Mouse (Mus musculus) forebrain, postnatal 0 days (tissue): ENCODE data around the gene Cotl1. TPM values are rescaled to one million over a fixed set of nuclear protein-coding genes. Genes with fewer than 3 reads are reported as not detected.
"Not testable (repeated sequence)": the region's sequence is repeated elsewhere in the genome, so short reads cannot be mapped to it uniquely, and the experiment has no call there.

Experiments
- ATAC-seq: fragments of 200-750 bp; cut with Nextera tagmentation; 2 replicates; pipeline ENCODE4 v1.8.0; 2017; ENCODE audit warnings: mild to moderate bottlenecking, moderate library complexity
- DNase-seq: peaks from one replicate; pipeline ENCODE4 v3.0.0-alpha.2; 2015
- H3K27ac ChIP-seq: fragments of 300-500 bp; sonication (generic); 2 replicates; pipeline ENCODE4 v1.5.1; 2014; ENCODE audit warnings: low read depth, mild to moderate bottlenecking, antibody characterized with exemption, low read length, moderate library complexity, mixed read lengths
- H3K27me3 ChIP-seq: fragments of 300-500 bp; sonication (generic); 2 replicates; pipeline ENCODE4 v1.6.1; 2014; ENCODE audit warnings: mild to moderate bottlenecking, low read length, mixed read lengths; ENCODE audit not compliant: insufficient read depth
- H3K36me3 ChIP-seq: fragments of 300-500 bp; sonication (generic); 2 replicates; pipeline ENCODE4 v1.6.1; 2014; ENCODE audit warnings: mild to moderate bottlenecking, moderate library complexity; ENCODE audit not compliant: insufficient read depth
- H3K4me1 ChIP-seq: fragments of 300-500 bp; sonication (generic); 2 replicates; pipeline ENCODE4 v1.6.1; 2014; ENCODE audit warnings: antibody characterized with exemption; ENCODE audit not compliant: insufficient read depth
- H3K4me2 ChIP-seq: fragments of 300-500 bp; sonication (generic); 2 replicates; pipeline ENCODE4 v1.6.1; 2014; ENCODE audit warnings: low read depth, mild to moderate bottlenecking, moderate library complexity
- H3K4me3 ChIP-seq: fragments of 300-500 bp; sonication (generic); 2 replicates; pipeline ENCODE4 v1.5.1; 2014; ENCODE audit warnings: low read depth, low read length, mixed read lengths
- H3K9ac ChIP-seq: fragments of 300-500 bp; sonication (generic); 2 replicates; pipeline ENCODE4 v1.6.1; 2014; ENCODE audit warnings: mild to moderate bottlenecking
- H3K9me3 ChIP-seq: fragments of 300-500 bp; sonication (generic); 2 replicates; pipeline ENCODE4 v1.6.1; 2016; ENCODE audit warnings: low read length
- CTCF ChIP-seq: sonication (generic); IDR thresholded peaks from 2 replicates; pipeline ENCODE4 v1.5.1; 2016; ENCODE audit warnings: antibody characterized with exemption, control low read depth, low read depth
- WGBS: fragments of 180-500 bp; shearing (Covaris S2); extraction: QIAGEN DNeasy Blood & Tissue Kit; methylation state at CpG from one replicate; pipeline ENCODE4 v1.1.7; 2014; 5-methylcytosine and 5-hydroxymethylcytosine counted together
- polyA plus RNA-seq: library from polyadenylated mRNA; unstranded; fragments of >200 nt; fragmentation: Nextera tagmentation; extraction: Ambion mirVana; gene quantifications from 2 replicates; pipeline ENCODE4 v1.2.1, GENCODE M21; 2015
- total RNA-seq: library from RNA; depleted of rRNA; stranded (reverse); fragments of >200 nt; gene quantifications from 2 replicates; pipeline ENCODE4 v1.2.3, GENCODE M21; 2014

The Cotl1 gene
- total and polyA plus RNA-seq, 2 experiments from 2014 or later, result 134 to 224 TPM

GRCm38 (mm10) chr8:119854035-119854434 is 13.7 kb upstream of the Cotl1 start:
- no peaks in the 10 kb centered on the region for H3K4me1 ChIP-seq
- no peak for TF ChIP-seq CTCF
- H3K36me3 ChIP-seq, result no peaks in the 10 kb centered on the region
- H3K4me3 ChIP-seq, result no peak overlapping the region
- no peaks in the 10 kb centered on the region; the same call in 1 of the 2 replicates for H3K27me3 ChIP-seq
- 19% methylated on average over 5 of the region's 5 CpGs for WGBS
- no peak overlapping the region for H3K27ac ChIP-seq
- ATAC-seq (no peak), DNase-seq (no peak)
- no peak overlapping the region for H3K4me2 ChIP-seq
- H3K9me3 ChIP-seq, result no peaks in the 10 kb centered on the region
- no peak overlapping the region for H3K9ac ChIP-seq

GRCm38 (mm10) chr8:119853521-119853920 is 13.2 kb upstream of the Cotl1 start:
- Histone ChIP-seq H3K27me3 (no peaks in the 10 kb centered on the region; the same call in 1 of the 2 replicates), H3K9ac (no peak overlapping the region), H3K36me3 (no peaks in the 10 kb centered on the region), H3K27ac (no peak overlapping the region), H3K9me3 (no peaks in the 10 kb centered on the region), H3K4me1 (no peaks in the 10 kb centered on the region), H3K4me3 (no peak overlapping the region), H3K4me2 (no peak overlapping the region)
- no peak for TF ChIP-seq CTCF
- no peak for ATAC-seq
- WGBS, result 52% methylated on average over 8 of the region's 8 CpGs
- DNase-seq, result no peak

- ATAC-seq, result no peak
- no peaks in the 10 kb centered on the region for H3K36me3 ChIP-seq
- H3K4me1 ChIP-seq, result 0 out of 2 replicates have a peak, but pooled peaks cover 3% of the 10 kb centered on the region
- H3K27me3 ChIP-seq, result no peaks in the 10 kb centered on the region; the same call in 1 of the 2 replicates
- no peak overlapping the region for H3K4me3 ChIP-seq
- 92% methylated on average over 16 of the region's 16 CpGs for WGBS
- no peak overlapping the region for H3K9ac ChIP-seq
- H3K27ac ChIP-seq, result no peak overlapping the region
- no peak for TF ChIP-seq CTCF
- H3K9me3 ChIP-seq, result no peaks in the 10 kb centered on the region
- DNase-seq, result no peak
- no peak overlapping the region for H3K4me2 ChIP-seq
Observed at GRCm38 (mm10) chr8:119847232-119847922, 7.0 kb upstream of the Cotl1 start.

GRCm38 (mm10) chr8:119845741-119846140 is 5.4 kb upstream of the Cotl1 start:
- not testable (repeated sequence) for H3K27ac ChIP-seq, H3K4me3 ChIP-seq, H3K36me3 ChIP-seq, H3K4me1 ChIP-seq, ATAC-seq, H3K9me3 ChIP-seq, H3K9ac ChIP-seq, H3K4me2 ChIP-seq, H3K27me3 ChIP-seq, DNase-seq
- WGBS, result 82% methylated on average over 7 of the region's 7 CpGs

GRCm38 (mm10) chr8:119844577-119844976 is 4.2 kb upstream of the Cotl1 start:
- Histone ChIP-seq H3K27me3 (no peaks in the 10 kb centered on the region; the same call in 1 of the 2 replicates), H3K4me2 (no peak overlapping the region), H3K27ac (no peak overlapping the region; the same call in 1 of the 2 replicates), H3K9me3 (no peaks in the 10 kb centered on the region), H3K4me1 (peaks cover 10% of the 10 kb centered on the region; the same call in 1 of the 2 replicates), H3K4me3 (no peak overlapping the region), H3K9ac (no peak overlapping the region), H3K36me3 (no peaks in the 10 kb centered on the region)
- no peak for TF ChIP-seq CTCF
- DNase-seq, result no peak
- no peak for ATAC-seq
- 42% methylated on average over 8 of the region's 8 CpGs for WGBS

GRCm38 (mm10) chr8:119843444-119843843 is 3.1 kb upstream of the Cotl1 start:
- H3K9ac ChIP-seq, result no peak overlapping the region
- TF ChIP-seq CTCF, result peak; percentile 88
- H3K9me3 ChIP-seq, result no peaks in the 10 kb centered on the region
- H3K27me3 ChIP-seq, result no peaks in the 10 kb centered on the region; the same call in 1 of the 2 replicates
- ATAC-seq (no peak), DNase-seq (peak; percentile 85)
- H3K4me2 ChIP-seq, result no peak overlapping the region
- 1% methylated on average over 4 of the region's 4 CpGs for WGBS
- no peaks in the 10 kb centered on the region for H3K36me3 ChIP-seq
- no peak overlapping the region for H3K27ac ChIP-seq
- peaks cover 14% of the 10 kb centered on the region for H3K4me1 ChIP-seq
- no peak overlapping the region for H3K4me3 ChIP-seq

- TF ChIP-seq CTCF, result no peak
Observed at GRCm38 (mm10) chr8:119840905-119841411, 614 bp upstream of the Cotl1 start.

More at GRCm38 (mm10) chr8:119840905-119841411, 614 bp upstream of the Cotl1 start:
- peak overlapping the region; percentile 66 for H3K4me3 ChIP-seq
- H3K9me3 ChIP-seq, result no peaks in the 10 kb centered on the region
- peak; percentile 28 for ATAC-seq
- DNase-seq, result no peak
- peak overlapping the region; percentile 85 for H3K27ac ChIP-seq
- 12% methylated on average over 8 of the region's 8 CpGs for WGBS
- no peaks in the 10 kb centered on the region; the same call in 1 of the 2 replicates for H3K27me3 ChIP-seq
- H3K4me1 ChIP-seq, result peaks cover 36% of the 10 kb centered on the region
- peak overlapping the region; percentile 78 for H3K4me2 ChIP-seq
- peaks cover 4% of the 10 kb centered on the region; the same call in 1 of the 2 replicates for H3K36me3 ChIP-seq
- H3K9ac ChIP-seq, result peak overlapping the region; percentile 45
